In genomic region chr4:136793320-136793719, GRCm38 (mm10) we compare ENCODE assay signal across 11 mouse cellular contexts. TPM values are rescaled to one million over a fixed set of nuclear protein-coding genes. Genes with fewer than 3 reads are reported as not detected.
DNase-seq lines count a peak whose midpoint lies in the region; ATAC-seq lines count a peak whose summit lies in the region.
"Had no signal": no experiment of that assay in that cellular context is flagged by ENCODE, and none has a peak within 500 bp of the region (broad histone marks: within the 10 kb centered on the region; RNA-seq: fewer than 3 reads in every experiment).

No protein-coding gene starts in this region.

- peaks cover 66% of the 10 kb centered on the region for H3K4me1 ChIP-seq in hindbrain, embryonic 12.5 days
- H3K4me1 ChIP-seq in hindbrain, embryonic 10.5 days (replicated peaks), result peaks cover 68% of the 10 kb centered on the region

- no peak overlapping the region for H3K4me2 ChIP-seq in hindbrain, embryonic 12.5 days (replicated peaks)
- H3K4me2 ChIP-seq: stomach, embryonic 15.5 days had no signal

- H3K9ac ChIP-seq in hindbrain, embryonic 12.5 days, result no peak overlapping the region
- H3K9ac ChIP-seq: stomach, embryonic 15.5 days had no signal

- 72% methylated on average over 11 of the region's 11 CpGs for WGBS in hindbrain, embryonic 12.5 days
- WGBS in hindbrain, embryonic 10.5 days, result 90% methylated on average over 11 of the region's 11 CpGs

- DNase-seq in hindbrain, embryonic 10.5 days (ENCODE audit: low spot score), result no peak
- peak; percentile 55 to 76 for DNase-seq in frontal cortex, postnatal 10 days (ENCODE audit: low spot score in 2 of 2)
- DNase-seq in layer of hippocampus, postnatal 36 days, result peak; percentile 67 to 75
- DNase-seq in right cerebral cortex, postnatal 10 days (ENCODE audit: low spot score in 2 of 2), result peak; percentile 87 to 93
- DNase-seq in gastrocnemius, adult 8-10 months (ENCODE audit: low spot score in 2 of 2), result no peak
- DNase-seq: lung, postnatal 10 days had no signal

- 0 out of 2 replicates have a peak overlapping the region, but pooled peaks have one; percentile 24 for H3K27ac ChIP-seq in hindbrain, embryonic 12.5 days
- H3K27ac ChIP-seq in hindbrain, embryonic 10.5 days, result no peak overlapping the region
- H3K27ac ChIP-seq: stomach, embryonic 15.5 days had no signal

- H3K27me3 ChIP-seq in hindbrain, embryonic 12.5 days, result no peaks in the 10 kb centered on the region
- H3K27me3 ChIP-seq in hindbrain, embryonic 10.5 days (ENCODE audit: insufficient read depth, poor library complexity, severe bottlenecking), result no peaks in the 10 kb centered on the region
- H3K27me3 ChIP-seq: Patski; stomach, embryonic 15.5 days had no signal

- 0 out of 2 replicates have a peak, but pooled peaks cover 3% of the 10 kb centered on the region for H3K36me3 ChIP-seq in hindbrain, embryonic 12.5 days
- H3K36me3 ChIP-seq in hindbrain, embryonic 10.5 days, result peaks cover 34% of the 10 kb centered on the region
- H3K36me3 ChIP-seq: stomach, embryonic 15.5 days had no signal

- H3K4me3 ChIP-seq in hindbrain, embryonic 12.5 days, result no peak overlapping the region
- H3K4me3 ChIP-seq in hindbrain, embryonic 10.5 days, result no peak overlapping the region
- H3K4me3 ChIP-seq: stomach, embryonic 15.5 days had no signal

- no peak for ATAC-seq in hindbrain, embryonic 12.5 days (ENCODE audit: low FRiP score)
- ATAC-seq in erythroid progenitor cell, adult 5-6 weeks (replicated peaks; ENCODE audit: low FRiP score, poor library complexity, severe bottlenecking), result no peak
- no peak for ATAC-seq in granulocyte monocyte progenitor cell, adult 5-6 weeks (replicated peaks; ENCODE audit: poor library complexity, severe bottlenecking)
- ATAC-seq: Patski had no signal

- no peaks in the 10 kb centered on the region for H3K9me3 ChIP-seq in hindbrain, embryonic 12.5 days (replicated peaks)
- no peaks in the 10 kb centered on the region for H3K9me3 ChIP-seq in hindbrain, embryonic 10.5 days
- H3K9me3 ChIP-seq: stomach, embryonic 15.5 days had no signal

RNA-seq across cellular contexts. Expression of gene Ephb2, which starts 42.5 kb away (rescaled TPM):
- polyA plus RNA-seq in hindbrain, embryonic 12.5 days (2016; fragmentation: Nextera tagmentation; extraction: Ambion mirVana), result 25.4 and 30.8 TPM in 2 replicates
- 13.4 and 21.5 TPM in 2 replicates for polyA plus RNA-seq in hindbrain, embryonic 10.5 days (2016; fragmentation: Nextera tagmentation; extraction: Ambion mirVana)
- 10 to 100 TPM; 24.5 to 26.2 TPM for total RNA-seq in layer of hippocampus, postnatal 36 days (2021)
- total RNA-seq in erythroid progenitor cell, adult 5-6 weeks (2015; ENCODE audit: low replicate concordance), result not detected in 2 replicates
- not detected in 2 replicates for total RNA-seq in erythroid progenitor cell, adult 5-6 weeks (2017; ENCODE audit: low replicate concordance)
- under 1 TPM in 3 of 4 experiments, not detected in 1; 0.24 to 0.75 (median 0.56) TPM for total RNA-seq in gastrocnemius, adult 8-10 months (2022)
- 0.47 and 2.6 TPM in 2 replicates for total RNA-seq in granulocyte monocyte progenitor cell, adult 5-6 weeks (2014; fragmentation: Nextera tagmentation)
- 0.39 and 0.57 TPM in 2 replicates for total RNA-seq in granulocyte monocyte progenitor cell, adult 5-6 weeks (2017)

Comparison
In these comparisons a context has a peak if more than half of its experiments do, and no peak if none do; other contexts are left out.
1. DNase-seq: peak in frontal cortex, postnatal 10 days (2 of 2), layer of hippocampus, postnatal 36 days (2 of 2) and right cerebral cortex, postnatal 10 days (2 of 2); none in hindbrain, embryonic 10.5 days (single experiment) and gastrocnemius, adult 8-10 months (0 of 2).
2. RNA of gene Ephb2, which starts 42.5 kb away (total RNA-seq): 24.5 to 26.2 TPM in layer of hippocampus, postnatal 36 days; 0.39 to 2.6 TPM in granulocyte monocyte progenitor cell, adult 5-6 weeks, 0.24 to 0.75 TPM in gastrocnemius, adult 8-10 months and not detected in erythroid progenitor cell, adult 5-6 weeks; every median in the first group is over 4 times any median in the second.